Mouse (Mus musculus) kidney, adult 2 months (tissue): ENCODE measurements around the gene Timp3. TPM values are rescaled to one million over a fixed set of nuclear protein-coding genes. Genes with fewer than 3 reads are reported as not detected.

Experiments used
- DNase-seq: peaks from one replicate; pipeline ENCODE4 v3.0.0; 2021
- H3K27ac ChIP-seq: fragments of 200-500 bp; 2 replicates; pipeline ENCODE4 v1.5.1; 2012; ENCODE audit warnings: low read depth, low read length, control low read depth, inconsistent platforms; ENCODE audit not compliant: insufficient read depth
- H3K27me3 ChIP-seq: fragments of 200-500 bp; replicated peaks from 2 replicates; pipeline ENCODE4 v1.6.1; 2012; ENCODE audit warnings: mild to moderate bottlenecking, moderate library complexity, low read length, inconsistent platforms; ENCODE audit not compliant: control insufficient read depth, insufficient read depth
- H3K36me3 ChIP-seq: fragments of 200-500 bp; 2 replicates; pipeline ENCODE4 v1.6.1; 2012; ENCODE audit warnings: mild to moderate bottlenecking, moderate library complexity, low read length, inconsistent platforms; ENCODE audit not compliant: control insufficient read depth, insufficient read depth
- H3K4me1 ChIP-seq: fragments of 200-500 bp; 2 replicates; pipeline ENCODE4 v1.6.1; 2011; ENCODE audit warnings: low read length; ENCODE audit not compliant: control insufficient read depth, insufficient read depth
- H3K4me3 ChIP-seq: fragments of 200-500 bp; 2 replicates; pipeline ENCODE4 v1.5.1; 2011; ENCODE audit warnings: mild to moderate bottlenecking, low read depth, low read length, control low read depth; ENCODE audit not compliant: insufficient read depth
- CTCF ChIP-seq: fragments of 200-500 bp; conservative IDR thresholded peaks from 2 replicates; pipeline ENCODE4 v1.5.1; 2011; ENCODE audit warnings: low read depth, mild to moderate bottlenecking, control low read depth, low read length, moderate library complexity, mixed read lengths; ENCODE audit not compliant: insufficient read depth, insufficient read length
- POLR2A ChIP-seq: fragments of 200-500 bp; IDR thresholded peaks from one replicate; pipeline ENCODE4 v1.6.1; 2011; ENCODE audit warnings: low read depth, low read length, control low read depth
- WGBS: fragments of 180-500 bp; shearing (Covaris S2); methylation state at CpG from one replicate; pipeline ENCODE4 v1.1.7; 2018; 5-methylcytosine and 5-hydroxymethylcytosine counted together
- polyA plus RNA-seq: library from polyadenylated mRNA; depleted of rRNA; stranded (reverse); fragments of >200 nt; gene quantifications from 2 replicates; pipeline ENCODE4 v1.2.3, GENCODE M21; 2012

Gene Timp3
- polyA plus RNA-seq, 1 experiment, result 609 TPM

DNA sequence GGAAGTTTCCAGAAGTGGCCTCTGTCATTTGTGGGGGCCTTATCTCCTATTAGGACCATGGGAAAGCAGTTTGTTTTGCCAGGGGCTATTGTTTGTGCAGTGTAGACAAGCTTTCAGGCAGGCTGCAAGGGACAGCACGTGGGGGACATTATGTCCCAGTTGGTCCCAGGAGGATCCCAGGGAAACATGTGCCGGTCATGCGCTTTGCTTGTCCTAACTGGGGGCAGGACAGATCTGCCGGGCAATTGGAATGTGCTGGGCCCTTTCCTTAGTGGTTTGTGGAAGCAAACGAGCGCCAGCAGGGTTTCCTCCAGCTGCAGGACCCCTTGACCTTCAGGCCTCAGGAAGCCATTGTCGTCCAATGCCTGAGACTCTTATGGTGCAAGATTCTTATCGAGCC lies 41.4 kb downstream of the Timp3 start:
- Histone ChIP-seq H3K36me3 (peaks cover 27% of the 10 kb centered on the region), H3K27ac (peak overlapping the region; percentile 80), H3K4me3 (no peak overlapping the region), H3K27me3 (no peaks in the 10 kb centered on the region), H3K4me1 (peaks cover 59% of the 10 kb centered on the region)
- DNase-seq, result peak; percentile 92
- no peak for TF ChIP-seq POLR2A
- TF ChIP-seq CTCF, result no peak
- 8% methylated on average over 8 of the region's 8 CpGs for WGBS

DNA sequence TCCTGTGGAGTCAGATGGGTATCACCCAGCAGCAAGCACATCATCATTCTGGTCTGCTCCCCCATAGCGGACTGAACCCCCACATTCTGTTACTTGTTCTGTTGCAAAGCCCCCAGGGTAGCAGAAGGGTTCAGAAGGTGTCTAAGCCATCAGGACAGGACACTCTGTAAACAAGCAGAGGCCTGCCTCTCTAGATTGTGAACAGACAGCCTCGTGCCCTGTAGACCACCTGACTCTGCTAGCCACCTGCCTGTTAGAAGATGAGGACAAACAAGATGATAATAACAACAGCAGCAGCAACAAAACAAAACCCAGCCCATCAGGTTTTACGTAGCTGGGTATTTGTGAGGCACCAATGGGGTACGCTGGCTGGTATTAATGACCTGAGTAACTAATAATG lies 42.0 kb downstream of the Timp3 start:
- H3K4me1 ChIP-seq, result peaks cover 57% of the 10 kb centered on the region
- H3K36me3 ChIP-seq, result peaks cover 30% of the 10 kb centered on the region
- DNase-seq, result no peak
- H3K27ac ChIP-seq, result peak overlapping the region; percentile 80
- 56% methylated on average over 4 of the region's 4 CpGs for WGBS
- TF ChIP-seq POLR2A, result no peak
- TF ChIP-seq CTCF, result no peak
- no peaks in the 10 kb centered on the region for H3K27me3 ChIP-seq
- no peak overlapping the region for H3K4me3 ChIP-seq

DNA sequence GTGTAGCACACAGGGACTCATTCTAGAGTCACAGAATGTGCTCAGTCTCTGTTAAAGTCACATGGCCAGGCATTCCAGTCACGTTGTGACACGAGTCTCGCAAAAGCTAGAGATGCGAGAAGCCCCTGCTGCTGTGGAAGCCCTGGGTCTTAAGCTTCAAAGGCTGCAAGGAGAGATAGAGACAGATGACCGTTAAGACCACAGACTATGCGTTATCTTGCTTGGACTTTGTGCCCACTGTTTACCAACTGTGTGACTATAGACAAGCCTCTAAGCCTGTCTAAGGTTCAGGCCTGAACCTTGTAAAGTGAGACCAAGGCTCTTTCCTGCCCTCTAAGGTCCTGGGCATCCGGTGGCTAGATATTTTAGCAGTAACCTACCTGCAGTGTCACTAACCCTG lies 42.5 kb downstream of the Timp3 start:
- no peak for TF ChIP-seq CTCF
- TF ChIP-seq POLR2A, result no peak
- Histone ChIP-seq H3K36me3 (peaks cover 33% of the 10 kb centered on the region), H3K4me1 (peaks cover 54% of the 10 kb centered on the region), H3K4me3 (no peak overlapping the region), H3K27ac (peak overlapping the region; percentile 80; the same call in 1 of the 2 replicates), H3K27me3 (no peaks in the 10 kb centered on the region)
- peak; percentile 8 for DNase-seq
- WGBS, result 47% methylated on average over 7 of the region's 7 CpGs

DNA sequence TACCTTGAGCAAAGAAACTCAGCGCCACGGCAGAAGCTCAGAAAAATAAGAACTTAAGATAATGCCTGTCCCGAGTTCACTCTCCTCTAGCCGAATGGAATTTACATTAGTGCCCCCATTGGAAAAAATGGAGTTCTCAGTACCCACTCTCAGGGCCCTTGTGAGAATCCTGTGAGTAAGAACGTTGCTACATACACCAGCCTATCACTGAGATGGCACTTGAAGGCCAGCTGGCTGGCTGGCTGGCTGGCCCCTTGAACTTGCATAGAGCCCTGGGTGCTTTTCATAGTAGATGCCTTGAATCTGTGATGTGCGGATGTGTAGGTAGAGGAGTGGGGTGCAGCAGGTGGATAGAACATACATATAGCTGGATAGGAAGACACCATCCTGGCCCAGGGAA lies 43.2 kb downstream of the Timp3 start:
- WGBS, result 84% methylated on average over 6 of the region's 6 CpGs
- DNase-seq, result no peak
- TF ChIP-seq POLR2A (no peak), CTCF (no peak)
- Histone ChIP-seq H3K27ac (no peak overlapping the region), H3K27me3 (no peaks in the 10 kb centered on the region), H3K36me3 (peaks cover 34% of the 10 kb centered on the region), H3K4me1 (peaks cover 54% of the 10 kb centered on the region), H3K4me3 (no peak overlapping the region)

DNA sequence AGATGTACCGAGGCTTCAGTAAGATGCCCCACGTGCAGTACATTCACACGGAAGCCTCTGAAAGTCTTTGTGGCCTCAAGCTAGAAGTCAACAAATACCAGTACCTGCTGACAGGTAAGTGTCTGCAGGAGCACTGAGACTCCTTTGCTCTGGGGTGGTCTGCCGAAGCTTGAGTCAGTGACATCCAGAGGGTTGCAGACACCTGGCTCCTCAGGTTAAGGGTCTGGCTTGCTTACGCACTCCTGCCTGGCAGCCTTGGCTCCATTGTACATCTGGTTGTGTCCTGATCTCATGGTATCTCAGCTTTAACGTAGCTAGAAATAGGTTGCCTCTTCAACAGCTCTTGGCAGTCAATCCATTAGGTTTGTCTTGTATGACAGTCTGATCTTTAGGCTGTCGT lies 43.8 kb downstream of the Timp3 start:
- Histone ChIP-seq H3K27me3 (no peaks in the 10 kb centered on the region), H3K4me1 (peaks cover 48% of the 10 kb centered on the region), H3K27ac (peak overlapping the region; percentile 19; the same call in 1 of the 2 replicates), H3K4me3 (no peak overlapping the region), H3K36me3 (peaks cover 38% of the 10 kb centered on the region)
- no peak for DNase-seq
- TF ChIP-seq CTCF (no peak), POLR2A (no peak)
- 76% methylated on average over 7 of the region's 7 CpGs for WGBS

DNA sequence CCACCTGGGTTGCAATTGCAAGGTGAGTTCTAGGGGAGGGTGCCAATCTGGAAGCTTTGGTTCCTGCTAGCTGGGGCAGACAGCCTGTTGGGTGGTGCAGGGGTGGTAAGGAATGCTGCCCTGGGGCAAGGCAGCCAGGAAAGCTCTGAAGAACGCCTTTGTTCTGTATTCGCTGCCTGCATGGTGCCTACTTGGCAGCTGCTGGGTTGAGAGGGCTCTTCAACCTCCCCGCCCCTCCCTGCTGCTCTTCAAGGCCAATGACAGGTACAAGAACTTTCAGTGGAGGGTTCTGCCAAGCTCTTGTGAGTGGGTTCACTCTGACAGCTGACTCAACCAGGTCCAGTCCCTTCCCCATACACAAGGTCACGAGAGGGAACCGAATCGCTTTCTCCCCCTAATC lies 44.5 kb downstream of the Timp3 start:
- no peak overlapping the region for H3K27ac ChIP-seq
- TF ChIP-seq CTCF (no peak), POLR2A (no peak)
- peaks cover 42% of the 10 kb centered on the region for H3K4me1 ChIP-seq
- peaks cover 40% of the 10 kb centered on the region for H3K36me3 ChIP-seq
- H3K4me3 ChIP-seq, result no peak overlapping the region
- peak; percentile 54 for DNase-seq
- 57% methylated on average over 6 of the region's 6 CpGs for WGBS
- no peaks in the 10 kb centered on the region for H3K27me3 ChIP-seq

DNA sequence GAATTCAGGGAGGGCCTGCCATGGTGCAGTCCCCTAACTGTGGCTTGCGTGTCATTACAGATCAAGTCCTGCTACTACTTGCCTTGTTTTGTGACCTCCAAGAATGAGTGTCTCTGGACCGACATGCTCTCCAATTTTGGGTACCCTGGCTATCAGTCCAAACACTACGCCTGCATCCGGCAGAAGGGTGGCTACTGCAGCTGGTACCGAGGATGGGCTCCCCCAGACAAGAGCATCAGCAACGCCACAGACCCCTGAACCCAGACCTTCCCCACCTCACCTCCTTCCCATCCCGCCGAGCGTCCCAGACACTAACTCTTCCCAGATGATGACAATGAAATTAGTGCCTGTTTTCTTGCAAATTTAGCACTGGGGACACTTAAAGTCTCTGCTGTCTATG lies 45.5 kb downstream of the Timp3 start:
- DNase-seq, result no peak
- H3K36me3 ChIP-seq, result peaks cover 34% of the 10 kb centered on the region
- no peaks in the 10 kb centered on the region for H3K27me3 ChIP-seq
- 92% methylated on average over 9 of the region's 9 CpGs for WGBS
- no peak overlapping the region for H3K4me3 ChIP-seq
- H3K27ac ChIP-seq, result no peak overlapping the region
- TF ChIP-seq CTCF, result no peak
- TF ChIP-seq POLR2A, result no peak
- H3K4me1 ChIP-seq, result peaks cover 33% of the 10 kb centered on the region

DNA sequence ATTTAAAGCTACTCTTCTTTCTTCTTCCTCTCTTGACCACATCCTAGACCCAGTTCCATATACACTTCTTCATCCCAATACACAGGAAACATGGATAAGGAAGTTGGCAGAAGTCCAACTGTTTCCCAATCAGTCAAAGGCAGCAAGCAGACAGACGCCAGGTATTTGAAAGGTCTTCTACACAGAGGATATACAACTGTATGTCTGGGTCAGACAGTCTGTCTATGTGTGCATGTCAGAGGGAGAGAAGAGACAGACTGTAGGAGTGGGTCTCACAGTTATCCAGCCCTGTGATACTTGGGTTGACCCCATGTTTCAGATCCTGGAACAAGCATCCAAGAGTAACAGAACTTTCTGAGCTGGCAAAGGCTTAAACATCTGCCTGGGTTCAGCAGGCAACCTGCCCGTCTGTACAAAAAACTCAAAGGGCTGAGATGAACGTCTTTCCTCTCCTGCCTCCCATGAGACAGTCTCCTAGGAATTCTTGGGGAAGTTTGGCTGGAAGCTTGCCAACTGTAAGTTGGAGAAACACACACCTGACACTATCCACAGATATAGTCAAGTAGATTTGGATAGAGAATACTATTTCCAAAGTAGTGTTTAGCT lies 46.2 kb downstream of the Timp3 start:
- DNase-seq, result peak; percentile 57
- 10% methylated on average over 3 of the region's 3 CpGs for WGBS
- 0 out of 2 replicates have a peak overlapping the region, but pooled peaks have one; percentile 5 for H3K27ac ChIP-seq
- peaks cover 27% of the 10 kb centered on the region for H3K4me1 ChIP-seq
- no peak for TF ChIP-seq POLR2A
- no peak for TF ChIP-seq CTCF
- H3K36me3 ChIP-seq, result peaks cover 35% of the 10 kb centered on the region
- H3K27me3 ChIP-seq, result no peaks in the 10 kb centered on the region
- no peak overlapping the region for H3K4me3 ChIP-seq
